Mouse (Mus musculus) liver, embryonic 14.5 days (tissue): ENCODE data around the gene Rbms3. TPM values are rescaled to one million over a fixed set of nuclear protein-coding genes. Genes with fewer than 3 reads are reported as not detected.

Experiments
- ATAC-seq: fragments of 200-750 bp; cut with Nextera tagmentation; 2 replicates; pipeline ENCODE4 v1.8.0; 2017; ENCODE audit warnings: moderate number of reproducible peaks, mild to moderate bottlenecking, moderate library complexity; ENCODE audit not compliant: insufficient read depth
- DNase-seq, 3 experiments: peaks; one replicate each; pipeline ENCODE4 v3.0.0-alpha.2; 2012 to 2013; ENCODE audit warnings: low read depth in 3 of 3, low spot score in 3 of 3
- H3K27ac ChIP-seq: fragments of 300-500 bp; sonication (generic); 2 replicates; pipeline ENCODE4 v1.5.1; 2014; ENCODE audit warnings: moderate library complexity, mild to moderate bottlenecking, control low read depth, inconsistent platforms
- H3K27me3 ChIP-seq: fragments of 300-500 bp; sonication (generic); 2 replicates; pipeline ENCODE4 v1.6.1; 2014; ENCODE audit warnings: mild to moderate bottlenecking, low read length, moderate library complexity; ENCODE audit not compliant: control insufficient read depth, insufficient read depth
- H3K36me3 ChIP-seq: fragments of 300-500 bp; sonication (generic); replicated peaks from 2 replicates; pipeline ENCODE4 v1.6.1; 2014; ENCODE audit warnings: low read depth; ENCODE audit not compliant: control insufficient read depth, insufficient read depth
- H3K4me1 ChIP-seq, 2 experiments: fragments of 200-500 bp in 1 of 2; fragments of 300-500 bp in 1 of 2; sonication (generic) in 1 of 2; replicated peaks; 2 replicates each; pipeline ENCODE4 v1.6.1; 2012 to 2014; ENCODE audit warnings: antibody characterized with exemption in 1 of 2, inconsistent platforms in 1 of 2, low read length in 1 of 2; ENCODE audit not compliant: control insufficient read depth in 2 of 2, insufficient read depth in 2 of 2
- H3K4me2 ChIP-seq: fragments of 300-500 bp; sonication (generic); 2 replicates; pipeline ENCODE4 v1.6.1; 2014; ENCODE audit warnings: low read depth, mild to moderate bottlenecking, control low read depth, moderate library complexity
- H3K4me3 ChIP-seq, 2 experiments: fragments of 200-500 bp in 1 of 2; fragments of 300-500 bp in 1 of 2; sonication (generic) in 1 of 2; 2 replicates each; pipeline ENCODE4 v1.5.1; 2012 to 2014; ENCODE audit warnings: low read depth in 2 of 2, low read length in 2 of 2, mild to moderate bottlenecking in 2 of 2, control low read depth in 1 of 2, inconsistent platforms in 1 of 2, moderate library complexity in 1 of 2; ENCODE audit not compliant: insufficient read depth in 1 of 2
- H3K9ac ChIP-seq: fragments of 300-500 bp; sonication (generic); replicated peaks from 2 replicates; pipeline ENCODE4 v1.6.1; 2014; ENCODE audit warnings: mild to moderate bottlenecking, control low read depth, moderate library complexity
- H3K9me3 ChIP-seq: fragments of 300-500 bp; sonication (generic); 2 replicates; pipeline ENCODE4 v1.6.1; 2016; ENCODE audit warnings: low read length, mixed read lengths; ENCODE audit not compliant: control insufficient read depth
- CTCF ChIP-seq: IDR thresholded peaks from 2 replicates; pipeline ENCODE4 v1.5.1; 2016; ENCODE audit warnings: antibody characterized with exemption, low read depth, control low read depth
- EP300 ChIP-seq: IDR thresholded peaks from 2 replicates; pipeline ENCODE4 v1.6.1; 2016; ENCODE audit warnings: antibody characterized with exemption, low read depth
- WGBS: fragments of 180-500 bp; shearing (Covaris S2); extraction: QIAGEN DNeasy Blood & Tissue Kit; methylation state at CpG from one replicate; pipeline ENCODE4 v1.1.7; 2014; ENCODE audit not compliant: insufficient replicate concordance; 5-methylcytosine and 5-hydroxymethylcytosine counted together
- polyA plus RNA-seq, 2 experiments: library from polyadenylated mRNA; depleted of rRNA in 1 of 2; stranded (reverse) in 1 of 2; unstranded in 1 of 2; fragments of >200 nt; fragmentation: Nextera tagmentation in 1 of 2; extraction: Ambion mirVana in 1 of 2; gene quantifications; 2 replicates each; pipeline versions ENCODE4 v1.2.1 to v1.2.3; 2012 to 2014

Rbms3 gene
- polyA plus RNA-seq, 2 experiments, result 0.88 to 2.4 TPM

- no peak overlapping the region for H3K4me3 ChIP-seq
- ATAC-seq (no peak), DNase-seq (no peak)
- H3K9ac ChIP-seq, result no peak overlapping the region
- H3K4me2 ChIP-seq, result no peak overlapping the region
- TF ChIP-seq CTCF (no peak), EP300 (no peak)
- H3K36me3 ChIP-seq, result no peaks in the 10 kb centered on the region
- H3K27me3 ChIP-seq, result no peaks in the 10 kb centered on the region
- 43% methylated on average over 6 of the region's 6 CpGs for WGBS
- no peaks in the 10 kb centered on the region for H3K9me3 ChIP-seq
- no peak overlapping the region for H3K27ac ChIP-seq
- no peaks in the 10 kb centered on the region for H3K4me1 ChIP-seq
Measured at GRCm38 (mm10) chr9:117205395-117205794, 424.3 kb downstream of the Rbms3 start.

DNA sequence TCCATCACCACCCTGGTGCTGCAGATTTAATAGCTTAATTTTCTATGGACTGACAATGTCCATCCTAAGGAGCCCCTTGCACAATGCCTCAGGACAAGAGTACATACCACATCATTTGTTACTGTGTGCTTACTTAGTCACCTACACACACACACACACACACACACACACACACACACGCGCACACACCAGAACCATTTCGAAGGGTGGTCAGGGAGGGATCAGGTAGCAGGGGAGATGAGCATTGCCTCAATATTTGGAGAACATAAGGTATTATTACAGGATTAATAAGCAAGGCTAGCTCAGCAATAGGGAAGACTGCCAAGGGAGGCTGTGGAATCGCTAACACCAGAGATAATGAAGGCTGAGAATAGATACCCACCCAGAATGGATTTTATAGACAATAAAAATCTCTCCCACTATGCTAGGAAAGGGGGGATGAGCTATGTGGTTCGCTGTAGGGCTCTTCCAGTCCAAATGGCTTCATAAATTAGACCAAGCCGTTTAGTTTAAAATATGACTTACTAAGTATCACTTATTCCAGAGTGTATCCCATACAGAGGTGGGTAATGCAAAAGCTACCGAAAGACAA, 429.6 kb downstream of the Rbms3 start:
- no peak overlapping the region for H3K4me2 ChIP-seq
- H3K9me3 ChIP-seq, result no peaks in the 10 kb centered on the region
- H3K9ac ChIP-seq, result no peak overlapping the region
- H3K27me3 ChIP-seq, result no peaks in the 10 kb centered on the region
- H3K27ac ChIP-seq, result no peak overlapping the region
- ATAC-seq, result no peak
- H3K36me3 ChIP-seq, result no peaks in the 10 kb centered on the region
- WGBS, result 70% methylated on average over 7 of the region's 7 CpGs
- no peak for TF ChIP-seq EP300
- no peak for TF ChIP-seq CTCF
- no peaks in the 10 kb centered on the region for H3K4me1 ChIP-seq
- H3K4me3 ChIP-seq, result no peak overlapping the region
- no peak for DNase-seq

GRCm38 (mm10) chr9:117197531-117197930, 432.2 kb downstream of the Rbms3 start:
- ATAC-seq (no peak), DNase-seq (no peak)
- no peaks in the 10 kb centered on the region for H3K36me3 ChIP-seq
- no peaks in the 10 kb centered on the region for H3K9me3 ChIP-seq
- 53% methylated on average over 3 of the region's 3 CpGs for WGBS
- no peaks in the 10 kb centered on the region for H3K4me1 ChIP-seq
- no peaks in the 10 kb centered on the region for H3K27me3 ChIP-seq
- no peak for TF ChIP-seq CTCF
- no peak for TF ChIP-seq EP300
- no peak overlapping the region for H3K9ac ChIP-seq
- H3K4me3 ChIP-seq, result no peak overlapping the region
- H3K4me2 ChIP-seq, result no peak overlapping the region
- no peak overlapping the region for H3K27ac ChIP-seq

GRCm38 (mm10) chr9:117192565-117193540, 436.9 kb downstream of the Rbms3 start:
- 59% methylated on average over 14 of the region's 14 CpGs for WGBS
- H3K27ac ChIP-seq, result no peak overlapping the region
- no peak overlapping the region for H3K9ac ChIP-seq
- no peaks in the 10 kb centered on the region for H3K27me3 ChIP-seq
- H3K4me2 ChIP-seq, result no peak overlapping the region
- no peak overlapping the region for H3K4me3 ChIP-seq
- H3K4me1 ChIP-seq, result no peaks in the 10 kb centered on the region
- DNase-seq, result no peak
- no peak for TF ChIP-seq CTCF
- TF ChIP-seq EP300, result no peak
- no peaks in the 10 kb centered on the region for H3K9me3 ChIP-seq
- H3K36me3 ChIP-seq, result no peaks in the 10 kb centered on the region
- ATAC-seq, result no peak

DNA sequence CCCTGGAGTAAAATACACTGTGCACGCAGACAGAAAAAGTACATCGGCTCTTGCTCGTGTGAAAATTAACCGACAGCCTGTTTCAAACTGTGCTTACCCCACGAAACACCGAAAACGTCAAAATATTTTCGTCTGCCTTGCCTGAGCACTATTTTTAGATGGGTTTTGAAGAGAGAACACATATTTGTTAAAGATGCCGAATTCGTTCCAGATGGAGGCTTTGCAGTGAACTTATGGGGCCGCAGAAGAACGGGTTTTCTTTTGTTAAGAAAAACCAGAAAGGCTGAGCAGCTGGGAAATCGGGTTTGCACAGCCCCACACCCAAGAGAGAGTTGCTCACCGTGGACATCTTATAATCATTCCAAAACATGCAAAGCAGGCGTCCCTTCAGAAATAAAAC, 437.6 kb downstream of the Rbms3 start:
- no peaks in the 10 kb centered on the region for H3K27me3 ChIP-seq
- no peaks in the 10 kb centered on the region for H3K4me1 ChIP-seq
- no peak for DNase-seq
- no peak overlapping the region for H3K4me3 ChIP-seq
- ATAC-seq, result no peak
- no peak overlapping the region for H3K27ac ChIP-seq
- no peak overlapping the region for H3K4me2 ChIP-seq
- no peaks in the 10 kb centered on the region for H3K36me3 ChIP-seq
- no peaks in the 10 kb centered on the region for H3K9me3 ChIP-seq
- H3K9ac ChIP-seq, result no peak overlapping the region
- TF ChIP-seq EP300 (no peak), CTCF (no peak)
- WGBS, result 69% methylated on average over 15 of the region's 15 CpGs
